Mouse (Mus musculus): ENCODE measurements around the gene BC049730.
"Not testable (repeated sequence)": the region's sequence is repeated elsewhere in the genome, so short reads cannot be mapped to it uniquely, and the experiment has no call there.

The BC049730 gene

DNA sequence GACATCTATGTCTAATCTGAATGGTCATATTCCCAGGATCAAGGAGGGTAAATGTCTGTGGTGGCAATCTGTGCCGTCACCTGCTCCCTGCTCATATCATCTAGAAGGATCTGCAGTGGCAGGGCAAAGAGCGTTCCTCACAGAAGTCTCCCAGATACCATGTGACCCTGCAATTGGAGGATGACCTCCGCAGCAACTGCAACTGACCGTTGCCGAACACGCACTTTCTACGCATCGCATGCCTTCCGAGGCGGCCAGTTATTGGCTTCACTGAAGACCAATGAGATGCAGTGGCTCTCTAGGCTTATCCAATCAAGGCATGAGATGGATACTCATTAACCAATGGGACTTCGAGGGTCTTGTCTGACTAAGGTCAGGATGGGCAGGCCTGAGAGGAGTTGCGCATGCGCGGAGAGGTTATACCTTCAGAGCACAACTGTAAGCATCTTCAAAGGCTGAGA is at the start of gene BC049730:
Gene BC049730, plus strand, starts transcription at position 411 of the 461 bp plus-strand sequence.
- no peak for DNase-seq (ENCODE audit: low read depth, low spot score)

GRCm38 (mm10) chr7:24659737-24660357 is 49.2 kb upstream of the BC049730 start:
- no peak for DNase-seq (ENCODE audit: low read depth, low spot score)

- DNase-seq (ENCODE audit: low read depth, low spot score), result no peak
Measured at GRCm38 (mm10) chr7:24661118-24661904, 47.7 kb upstream of the BC049730 start.

DNA sequence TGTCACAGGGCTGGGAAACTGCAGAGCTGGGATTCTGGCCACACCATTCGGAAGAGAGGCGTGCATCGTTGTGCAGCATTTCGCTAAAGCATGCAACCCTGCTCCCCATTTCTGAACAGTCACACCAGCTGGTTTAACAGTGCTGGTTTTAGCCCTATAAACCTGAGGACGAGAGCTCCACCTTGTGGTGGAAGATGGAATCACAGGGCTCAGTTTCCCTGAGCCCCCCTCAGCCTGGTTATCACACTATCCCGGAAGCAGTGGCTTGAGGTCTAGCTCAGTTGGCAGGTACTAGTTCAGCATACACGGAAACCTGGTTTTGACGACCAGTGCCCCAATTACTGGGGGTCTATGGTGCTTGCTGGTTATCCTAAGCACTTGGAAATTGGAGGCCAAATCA is 46.5 kb upstream of the BC049730 start:
- DNase-seq (ENCODE audit: low read depth, low spot score), result peak; percentile 86

- DNase-seq (ENCODE audit: low read depth, low spot score), result no peak
Measured at GRCm38 (mm10) chr7:24664301-24664700, 44.7 kb upstream of the BC049730 start.

- DNase-seq (ENCODE audit: low read depth, low spot score), result no peak
Measured at GRCm38 (mm10) chr7:24664959-24665358, 44.1 kb upstream of the BC049730 start.

- DNase-seq (ENCODE audit: low read depth, low spot score), result no peak
Measured at GRCm38 (mm10) chr7:24671944-24672439, 37.0 kb upstream of the BC049730 start.

DNA sequence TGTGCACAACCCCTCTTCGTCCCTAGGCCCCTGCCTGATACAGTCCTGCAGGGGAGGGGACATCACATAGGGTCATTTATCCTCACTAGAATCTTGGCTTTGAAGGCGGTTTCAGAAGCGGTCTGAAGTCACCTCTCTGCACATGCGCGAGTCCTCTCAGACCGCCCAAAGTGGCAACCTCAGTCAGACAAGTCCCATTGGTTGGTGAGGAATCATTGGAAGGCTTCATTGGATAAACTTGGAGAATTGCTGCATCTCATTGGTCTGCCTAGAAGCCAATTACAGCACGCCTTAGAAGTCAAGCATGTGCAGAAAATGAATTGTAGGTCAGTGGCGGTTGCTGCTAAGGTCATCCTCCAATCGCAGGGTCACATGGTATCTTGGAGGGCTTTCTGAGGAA is 32.5 kb upstream of the BC049730 start, which contains the start of gene Tex101:
Gene Tex101, minus strand, starts transcription at position 101 of the 400 bp plus-strand sequence.
- no peak for DNase-seq (ENCODE audit: low read depth, low spot score)

DNA sequence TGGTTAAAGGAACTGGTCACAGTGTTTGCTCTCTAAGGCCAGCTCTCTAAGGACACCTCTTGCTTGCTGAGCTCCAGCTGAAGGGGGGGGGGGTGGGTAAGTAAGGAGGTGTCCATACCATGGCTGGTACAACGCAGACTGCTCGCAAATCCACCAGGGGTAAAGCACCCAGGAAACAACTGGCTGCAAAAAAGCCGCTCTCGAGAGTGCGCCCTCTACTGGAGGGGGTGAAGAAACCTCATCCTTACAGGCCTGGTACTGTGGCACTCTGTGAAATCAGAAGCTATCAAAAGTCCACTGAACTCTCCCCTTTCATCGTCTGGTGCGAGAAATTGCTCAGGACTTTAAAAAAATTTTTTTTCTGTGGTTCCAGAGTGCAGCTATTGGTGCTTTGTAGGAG is 24.9 kb upstream of the BC049730 start:
- DNase-seq (ENCODE audit: low read depth, low spot score), result not testable (repeated sequence)

DNA sequence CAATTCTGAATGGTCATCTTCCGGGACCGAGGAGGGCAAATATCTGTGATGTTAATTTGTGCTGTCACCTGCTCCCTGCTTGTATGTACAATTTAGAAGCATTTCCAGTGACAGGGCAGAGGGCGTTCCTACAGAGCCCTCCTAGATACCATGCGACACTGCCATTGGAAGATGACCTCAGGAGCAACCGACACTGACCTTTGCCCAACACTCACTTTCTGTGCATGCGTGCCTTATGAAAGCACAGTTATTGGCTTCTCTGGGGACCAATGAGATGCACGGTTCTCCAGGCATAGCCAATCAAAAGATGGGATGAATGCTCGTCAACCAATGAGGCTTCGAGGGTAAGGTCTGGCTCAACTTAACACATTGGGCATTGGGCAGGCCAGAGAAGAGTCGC is 21.5 kb upstream of the BC049730 start:
- DNase-seq (ENCODE audit: low read depth, low spot score), result not testable (repeated sequence)

GRCm38 (mm10) chr7:24692693-24693092 is 16.3 kb upstream of the BC049730 start:
- DNase-seq (ENCODE audit: low read depth, low spot score), result not testable (repeated sequence)

- DNase-seq (ENCODE audit: low read depth, low spot score), result not testable (repeated sequence)
Measured at GRCm38 (mm10) chr7:24697891-24698290, 11.2 kb upstream of the BC049730 start.

DNA sequence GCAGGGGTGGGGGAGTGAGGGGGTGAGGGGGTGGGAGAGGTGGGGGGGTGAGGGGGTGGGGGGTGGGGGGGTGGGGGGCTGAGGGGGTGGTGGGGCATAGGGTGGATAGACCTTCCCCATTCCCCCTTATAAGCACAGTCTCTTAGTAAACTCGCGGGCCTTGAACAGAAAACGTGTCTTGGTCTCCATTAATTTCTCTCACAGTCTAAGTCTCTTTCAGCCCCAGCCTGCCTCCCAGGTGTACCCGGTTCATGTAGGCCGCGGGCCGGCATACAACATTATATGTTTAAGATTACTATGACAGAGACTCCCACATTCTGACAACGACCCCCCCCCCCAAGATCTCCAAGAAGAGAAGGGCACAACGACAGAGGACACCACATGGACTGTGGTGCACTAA is 6.2 kb upstream of the BC049730 start:
- not testable (repeated sequence) for DNase-seq (ENCODE audit: low read depth, low spot score)

GRCm38 (mm10) chr7:24715039-24715438 is 6.0 kb downstream of the BC049730 start:
- DNase-seq (ENCODE audit: low read depth, low spot score), result no peak

GRCm38 (mm10) chr7:24726808-24727207 is 17.8 kb downstream of the BC049730 start, which contains the start of gene Gm4763:
TSS of gene Gm4763 (minus strand) at chr7:24726908.
- DNase-seq (ENCODE audit: low read depth, low spot score), result not testable (repeated sequence)

GRCm38 (mm10) chr7:24735970-24736670 is 27.1 kb downstream of the BC049730 start:
- DNase-seq (ENCODE audit: low read depth, low spot score), result peak; percentile 16

DNA sequence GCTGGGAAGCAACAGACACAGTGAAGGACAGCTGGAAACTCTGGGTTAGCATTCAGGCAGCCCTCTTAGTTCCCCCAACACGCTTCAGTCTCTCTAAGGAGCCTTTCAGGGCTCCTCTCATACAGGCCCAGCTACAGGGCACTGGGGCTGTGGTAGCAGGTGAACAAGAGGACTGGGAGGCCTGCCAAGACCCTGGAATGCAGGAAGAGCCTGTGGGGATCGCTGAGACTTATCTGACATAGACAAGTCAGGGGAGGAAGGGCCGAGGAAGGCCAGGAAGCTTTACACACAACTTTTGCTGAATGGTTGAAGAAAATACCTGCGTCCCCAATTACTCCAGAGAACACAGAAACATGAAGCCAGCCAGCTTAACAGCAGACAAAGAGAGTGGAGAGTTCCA is 41.7 kb downstream of the BC049730 start:
- DNase-seq (ENCODE audit: low read depth, low spot score), result no peak

GRCm38 (mm10) chr7:24751610-24752009 is 42.6 kb downstream of the BC049730 start:
- DNase-seq (ENCODE audit: low read depth, low spot score), result no peak

DNA sequence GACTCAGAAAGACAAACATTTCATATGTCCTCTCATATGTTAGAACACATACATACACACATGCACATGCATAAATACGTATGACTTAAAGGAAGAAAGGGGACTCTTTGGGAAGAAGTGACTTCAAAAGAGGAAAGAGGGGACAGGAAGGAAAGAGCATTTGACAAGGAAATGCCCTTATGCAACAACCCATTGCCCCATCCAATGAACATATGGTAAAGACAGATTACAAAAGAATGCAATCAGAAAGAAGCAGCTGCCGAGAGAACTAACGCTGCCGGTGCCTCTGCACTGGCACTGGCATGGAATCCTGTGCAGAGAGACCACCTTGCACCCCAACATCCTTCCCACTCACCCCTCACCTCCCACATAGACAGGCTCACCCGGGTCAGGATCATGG is 44.4 kb downstream of the BC049730 start:
- DNase-seq (ENCODE audit: low read depth, low spot score), result no peak

DNA sequence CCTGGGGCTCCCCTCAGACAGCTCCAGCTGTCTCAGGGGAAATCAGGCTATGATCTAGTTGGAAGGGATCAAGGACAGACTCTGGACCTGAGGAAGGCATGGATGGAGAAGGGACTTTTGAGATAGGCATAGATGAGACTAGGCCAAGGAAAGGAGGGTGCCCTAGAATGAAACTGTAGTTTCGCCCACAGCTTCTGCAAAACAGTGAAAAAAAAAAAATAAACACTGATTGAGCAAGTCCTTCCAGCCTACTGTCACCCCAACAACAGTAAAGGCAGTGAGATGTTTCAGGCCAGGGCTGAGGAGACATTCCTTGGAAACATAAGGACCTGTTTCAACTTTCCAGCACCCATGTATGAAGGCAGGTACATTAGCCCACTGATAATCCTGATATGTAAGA is 49.5 kb downstream of the BC049730 start:
- DNase-seq (ENCODE audit: low read depth, low spot score), result no peak

DNA sequence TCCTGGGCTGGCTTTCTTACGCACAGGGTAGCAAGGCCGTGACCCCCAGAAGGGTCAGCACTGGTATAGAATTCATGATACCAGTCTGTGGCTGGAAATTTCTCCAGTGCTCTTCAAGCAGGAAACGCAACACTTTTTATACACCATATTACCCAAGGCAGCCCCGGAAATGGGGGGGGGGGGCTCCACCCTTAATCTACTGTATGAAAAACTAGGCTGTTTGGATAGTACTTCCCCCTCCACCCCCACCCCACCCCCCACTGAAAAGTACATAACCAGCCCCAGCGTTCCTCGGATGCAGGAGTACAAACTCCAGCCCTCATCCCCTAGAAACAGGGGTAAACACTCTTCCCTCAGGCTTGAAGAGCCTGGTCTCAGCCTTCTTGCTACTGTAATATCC is 51.2 kb downstream of the BC049730 start, which contains the start of gene Cd177:
Gene Cd177, minus strand, starts transcription at position 101 of the 400 bp plus-strand sequence.
- no peak for DNase-seq (ENCODE audit: low read depth, low spot score)

DNA sequence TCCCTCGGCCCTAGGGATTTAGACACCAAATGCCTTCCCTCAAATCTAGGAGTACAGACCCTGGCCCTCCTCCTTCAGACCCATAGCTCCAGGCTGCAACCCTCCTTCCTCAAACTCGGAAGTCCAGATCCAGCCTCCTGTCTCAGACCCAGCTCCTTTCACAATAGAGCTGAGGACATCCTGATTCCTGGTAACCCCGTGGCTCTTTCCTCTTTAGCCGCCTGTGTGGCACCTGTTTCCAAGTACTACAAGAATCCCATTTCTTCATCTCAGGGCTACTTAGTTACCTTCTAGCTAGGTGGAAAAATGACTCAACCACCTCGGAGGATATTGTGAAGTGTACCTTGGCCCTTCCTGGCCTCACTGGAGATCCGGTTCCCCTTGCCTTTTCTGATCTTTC is 52.1 kb downstream of the BC049730 start:
- no peak for DNase-seq (ENCODE audit: low read depth, low spot score)
